Mouse (Mus musculus): ENCODE data around the gene Hsd17b12. TPM values are rescaled to one million over a fixed set of nuclear protein-coding genes. Genes with fewer than 3 reads are reported as not detected.
A peak's percentile ranks its signal among the peaks of the same experiment; 100 is the strongest.

Hsd17b12 gene
- total and polyA plus RNA-seq, 2 experiments from 2014 or later, result 24.1 to 37.7 TPM

DNA sequence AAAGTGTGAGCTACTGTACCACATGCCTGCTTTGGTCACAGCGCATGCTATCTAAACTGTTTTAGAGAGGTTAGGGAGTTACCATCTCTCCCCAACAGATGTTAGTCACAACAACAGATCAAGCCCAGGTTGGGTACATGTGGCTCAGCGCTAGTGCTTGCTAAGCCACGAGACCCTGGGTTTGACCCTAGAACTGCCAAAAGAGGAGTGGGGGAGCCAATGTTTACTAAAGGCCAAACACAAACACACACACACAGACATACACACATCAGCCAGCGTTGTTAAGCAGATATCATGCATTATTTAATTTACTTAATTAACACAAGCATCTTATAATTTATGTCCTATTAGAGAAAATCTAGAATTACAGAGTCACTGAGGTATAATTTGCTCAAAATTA, 155.8 kb downstream of the Hsd17b12 start:
- no peak overlapping the region for H3K4me3 ChIP-seq (ENCODE audit: low read depth, low read length)
- DNase-seq (ENCODE audit: low spot score) (no peak), ATAC-seq (ENCODE audit: insufficient read depth, low read depth) (no peak)
- no peaks in the 10 kb centered on the region for H3K9me3 ChIP-seq (replicated peaks; ENCODE audit: control insufficient read depth, low read length)
- H3K9ac ChIP-seq (replicated peaks; ENCODE audit: low read depth, low read length), result no peak overlapping the region
- no peak overlapping the region for H3K4me2 ChIP-seq (ENCODE audit: low read depth, low read length)
- TF ChIP-seq CTCF (IDR thresholded peaks at IDR 0.05; ENCODE audit: low read depth) (no peak), EP300 (IDR thresholded peaks at IDR 0.05; ENCODE audit: low read depth) (no peak)
- H3K36me3 ChIP-seq (replicated peaks; ENCODE audit: control insufficient read depth, insufficient read depth, low read length), result peaks cover 92% of the 10 kb centered on the region
- H3K27ac ChIP-seq (ENCODE audit: low read depth), result no peak overlapping the region
- 73% methylated on average over 4 of the region's 4 CpGs for WGBS
- no peaks in the 10 kb centered on the region for H3K27me3 ChIP-seq (ENCODE audit: control insufficient read depth, insufficient read depth, low read length)
- no peaks in the 10 kb centered on the region for H3K4me1 ChIP-seq (ENCODE audit: control insufficient read depth, insufficient read depth)

GRCm38 (mm10) chr2:94001411-94001810, 156.4 kb downstream of the Hsd17b12 start:
- no peak overlapping the region for H3K9ac ChIP-seq (replicated peaks; ENCODE audit: low read depth, low read length)
- no peaks in the 10 kb centered on the region for H3K27me3 ChIP-seq (ENCODE audit: control insufficient read depth, insufficient read depth, low read length)
- peaks cover 88% of the 10 kb centered on the region for H3K36me3 ChIP-seq (replicated peaks; ENCODE audit: control insufficient read depth, insufficient read depth, low read length)
- H3K9me3 ChIP-seq (replicated peaks; ENCODE audit: control insufficient read depth, low read length), result no peaks in the 10 kb centered on the region
- H3K4me1 ChIP-seq (ENCODE audit: control insufficient read depth, insufficient read depth), result no peaks in the 10 kb centered on the region
- no peak overlapping the region for H3K4me2 ChIP-seq (ENCODE audit: low read depth, low read length)
- ATAC-seq (ENCODE audit: insufficient read depth, low read depth), result peak; percentile 64; the same call in 1 of the 2 replicates
- peak; percentile 24 for DNase-seq (ENCODE audit: low spot score)
- no peak overlapping the region for H3K4me3 ChIP-seq (ENCODE audit: low read depth, low read length)
- H3K27ac ChIP-seq (ENCODE audit: low read depth), result peak overlapping the region; percentile 12; the same call in 1 of the 2 replicates
- 71% methylated on average over 6 of the region's 6 CpGs for WGBS
- TF ChIP-seq CTCF (IDR thresholded peaks at IDR 0.05; ENCODE audit: low read depth), result no peak
- TF ChIP-seq EP300 (IDR thresholded peaks at IDR 0.05; ENCODE audit: low read depth), result no peak

DNA sequence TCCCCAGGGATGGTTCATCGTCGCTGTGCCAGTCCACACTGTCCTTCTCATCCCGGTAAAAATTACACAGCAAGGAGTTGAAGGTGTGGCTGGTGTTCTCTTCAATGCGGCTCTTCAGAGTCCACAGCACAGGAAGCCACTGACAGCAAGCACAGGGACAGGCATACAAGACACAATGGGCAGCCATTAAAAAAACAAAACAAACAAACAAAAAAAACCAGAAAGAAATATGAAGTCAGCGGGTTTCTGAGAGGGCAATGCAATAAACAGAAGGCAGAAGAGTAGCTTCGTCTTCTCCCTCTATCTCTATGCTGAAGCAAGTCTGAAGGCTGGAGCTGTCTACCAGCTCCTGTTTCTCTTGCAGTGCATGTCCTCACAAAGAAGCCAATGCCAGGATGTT, 161.5 kb downstream of the Hsd17b12 start, which contains the start of gene Gm27027:
TSS of gene Gm27027 (minus strand) at position 101 of the 400 bp plus-strand sequence.
- Histone ChIP-seq H3K27me3 (ENCODE audit: control insufficient read depth, insufficient read depth, low read length) (no peaks in the 10 kb centered on the region), H3K4me3 (ENCODE audit: low read depth, low read length) (no peak within 1 kb of the TSS), H3K4me1 (ENCODE audit: control insufficient read depth, insufficient read depth) (peaks cover 5% of the 10 kb centered on the region; the same call in 1 of the 2 replicates), H3K9ac (replicated peaks; ENCODE audit: low read depth, low read length) (no peak within 1 kb of the TSS), H3K9me3 (replicated peaks; ENCODE audit: control insufficient read depth, low read length) (no peaks in the 10 kb centered on the region), H3K36me3 (replicated peaks; ENCODE audit: control insufficient read depth, insufficient read depth, low read length) (peaks cover 68% of the 10 kb centered on the region), H3K27ac (ENCODE audit: low read depth) (no peak within 1 kb of the TSS), H3K4me2 (ENCODE audit: low read depth, low read length) (no peak within 1 kb of the TSS)
- ATAC-seq (ENCODE audit: insufficient read depth, low read depth) (no peak), DNase-seq (ENCODE audit: low spot score) (no peak)
- 85% methylated on average over 6 of the region's 6 CpGs for WGBS
- no peak for TF ChIP-seq CTCF (IDR thresholded peaks at IDR 0.05; ENCODE audit: low read depth)
- TF ChIP-seq EP300 (IDR thresholded peaks at IDR 0.05; ENCODE audit: low read depth), result no peak

- peaks cover 66% of the 10 kb centered on the region for H3K36me3 ChIP-seq (replicated peaks; ENCODE audit: control insufficient read depth, insufficient read depth, low read length)
- no peaks in the 10 kb centered on the region for H3K27me3 ChIP-seq (ENCODE audit: control insufficient read depth, insufficient read depth, low read length)
- no peak overlapping the region for H3K9ac ChIP-seq (replicated peaks; ENCODE audit: low read depth, low read length)
- no peak overlapping the region for H3K4me3 ChIP-seq (ENCODE audit: low read depth, low read length)
- H3K9me3 ChIP-seq (replicated peaks; ENCODE audit: control insufficient read depth, low read length), result no peaks in the 10 kb centered on the region
- H3K27ac ChIP-seq (ENCODE audit: low read depth), result 0 out of 2 replicates have a peak overlapping the region, but pooled peaks have one; percentile 1
- ATAC-seq (ENCODE audit: insufficient read depth, low read depth) (no peak), DNase-seq (ENCODE audit: low spot score) (no peak)
- H3K4me1 ChIP-seq (ENCODE audit: control insufficient read depth, insufficient read depth), result peaks cover 5% of the 10 kb centered on the region; the same call in 1 of the 2 replicates
- TF ChIP-seq EP300 (IDR thresholded peaks at IDR 0.05; ENCODE audit: low read depth) (no peak), CTCF (IDR thresholded peaks at IDR 0.05; ENCODE audit: low read depth) (no peak)
- 38% methylated on average over 3 of the region's 3 CpGs for WGBS
- H3K4me2 ChIP-seq (ENCODE audit: low read depth, low read length), result no peak overlapping the region
Observed at GRCm38 (mm10) chr2:93992810-93993209, 165.0 kb downstream of the Hsd17b12 start.

- H3K9me3 ChIP-seq (replicated peaks; ENCODE audit: control insufficient read depth, low read length), result no peaks in the 10 kb centered on the region
- H3K4me1 ChIP-seq (ENCODE audit: control insufficient read depth, insufficient read depth), result peaks cover 5% of the 10 kb centered on the region; the same call in 1 of the 2 replicates
- peak overlapping the region; percentile 13; the same call in 1 of the 2 replicates for H3K27ac ChIP-seq (ENCODE audit: low read depth)
- no peak overlapping the region for H3K4me3 ChIP-seq (ENCODE audit: low read depth, low read length)
- no peak overlapping the region for H3K4me2 ChIP-seq (ENCODE audit: low read depth, low read length)
- 48% methylated on average over 5 of the region's 5 CpGs for WGBS
- H3K9ac ChIP-seq (replicated peaks; ENCODE audit: low read depth, low read length), result no peak overlapping the region
- H3K27me3 ChIP-seq (ENCODE audit: control insufficient read depth, insufficient read depth, low read length), result no peaks in the 10 kb centered on the region
- peak; percentile 64 for DNase-seq (ENCODE audit: low spot score)
- ATAC-seq (ENCODE audit: insufficient read depth, low read depth), result 0 out of 2 replicates have a peak, but pooled peaks have one; percentile 20
- TF ChIP-seq CTCF (IDR thresholded peaks at IDR 0.05; ENCODE audit: low read depth) (no peak), EP300 (IDR thresholded peaks at IDR 0.05; ENCODE audit: low read depth) (no peak)
- H3K36me3 ChIP-seq (replicated peaks; ENCODE audit: control insufficient read depth, insufficient read depth, low read length), result peaks cover 66% of the 10 kb centered on the region
Observed at GRCm38 (mm10) chr2:93992259-93992658, 165.5 kb downstream of the Hsd17b12 start.

DNA sequence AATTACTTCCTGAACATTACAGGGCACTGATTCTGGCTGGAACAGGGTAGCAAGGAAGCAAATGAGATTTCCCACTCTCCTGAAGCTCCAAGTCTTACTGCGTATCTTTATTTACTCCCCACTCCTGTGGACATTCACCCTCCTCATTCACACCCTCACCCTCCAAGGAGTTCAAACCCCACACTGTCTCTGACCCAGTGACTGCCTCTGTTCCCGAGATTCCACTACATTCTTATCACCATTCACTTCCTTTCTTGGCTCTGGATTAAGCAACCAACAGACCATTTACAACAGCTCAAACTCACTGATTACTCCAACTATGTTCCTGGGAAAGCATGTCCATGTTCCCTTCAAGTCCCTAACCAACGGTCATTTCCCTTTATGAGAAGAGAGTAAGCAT, 166.4 kb downstream of the Hsd17b12 start:
- no peak overlapping the region for H3K4me3 ChIP-seq (ENCODE audit: low read depth, low read length)
- ATAC-seq (ENCODE audit: insufficient read depth, low read depth), result no peak
- no peak for TF ChIP-seq EP300 (IDR thresholded peaks at IDR 0.05; ENCODE audit: low read depth)
- no peak for TF ChIP-seq CTCF (IDR thresholded peaks at IDR 0.05; ENCODE audit: low read depth)
- H3K4me1 ChIP-seq (ENCODE audit: control insufficient read depth, insufficient read depth), result peaks cover 5% of the 10 kb centered on the region; the same call in 1 of the 2 replicates
- peaks cover 68% of the 10 kb centered on the region for H3K36me3 ChIP-seq (replicated peaks; ENCODE audit: control insufficient read depth, insufficient read depth, low read length)
- H3K4me2 ChIP-seq (ENCODE audit: low read depth, low read length), result no peak overlapping the region
- 35% methylated on average over 3 of the region's 3 CpGs for WGBS
- no peak for DNase-seq (ENCODE audit: low spot score)
- no peaks in the 10 kb centered on the region for H3K9me3 ChIP-seq (replicated peaks; ENCODE audit: control insufficient read depth, low read length)
- H3K9ac ChIP-seq (replicated peaks; ENCODE audit: low read depth, low read length), result no peak overlapping the region
- peak overlapping the region; percentile 13 for H3K27ac ChIP-seq (ENCODE audit: low read depth)
- H3K27me3 ChIP-seq (ENCODE audit: control insufficient read depth, insufficient read depth, low read length), result no peaks in the 10 kb centered on the region

Measured in heart, postnatal 0 days (tissue).